Mouse (Mus musculus): Measurements from ENCODE around the gene Soat1.

Soat1 gene

GRCm38 (mm10) chr1:156463981-156464853 is 9.9 kb downstream of the Soat1 start:
- DNase-seq (ENCODE audit: low read depth): no peak

- DNase-seq (ENCODE audit: low read depth): no peak
These were observed 11.7 kb downstream of the Soat1 start for GRCm38 (mm10) chr1:156462273-156462991.

- no peak for DNase-seq (ENCODE audit: low read depth)
These were observed 13.1 kb downstream of the Soat1 start for GRCm38 (mm10) chr1:156461036-156461435.

- DNase-seq (ENCODE audit: low read depth): no peak
These were observed 13.9 kb downstream of the Soat1 start for GRCm38 (mm10) chr1:156460216-156460615.

GRCm38 (mm10) chr1:156459690-156460089 is 14.4 kb downstream of the Soat1 start:
- no peak for DNase-seq (ENCODE audit: low read depth)

- DNase-seq (ENCODE audit: low read depth): no peak
These were observed 15.6 kb downstream of the Soat1 start for GRCm38 (mm10) chr1:156458391-156459060.

GRCm38 (mm10) chr1:156455005-156455758 is 18.9 kb downstream of the Soat1 start:
- no peak for DNase-seq (ENCODE audit: low read depth)

GRCm38 (mm10) chr1:156454384-156454783 is 19.7 kb downstream of the Soat1 start:
- DNase-seq (ENCODE audit: low read depth): no peak

GRCm38 (mm10) chr1:156453876-156454275 is 20.3 kb downstream of the Soat1 start:
- DNase-seq (ENCODE audit: low read depth): no peak

- DNase-seq (ENCODE audit: low read depth): no peak
These were observed 23.7 kb downstream of the Soat1 start for GRCm38 (mm10) chr1:156450478-156450877.

GRCm38 (mm10) chr1:156449691-156450090 is 24.4 kb downstream of the Soat1 start:
- no peak for DNase-seq (ENCODE audit: low read depth)

- no peak for DNase-seq (ENCODE audit: low read depth)
These were observed 25.0 kb downstream of the Soat1 start for GRCm38 (mm10) chr1:156449089-156449488.

- no peak for DNase-seq (ENCODE audit: low read depth)
These were observed 29.1 kb downstream of the Soat1 start for GRCm38 (mm10) chr1:156445049-156445448.

GRCm38 (mm10) chr1:156442776-156443175 is 31.4 kb downstream of the Soat1 start:
- no peak for DNase-seq (ENCODE audit: low read depth)

- DNase-seq (ENCODE audit: low read depth): no peak
These were observed 31.9 kb downstream of the Soat1 start for GRCm38 (mm10) chr1:156442266-156442665.

GRCm38 (mm10) chr1:156437726-156438125 is 36.4 kb downstream of the Soat1 start:
- no peak for DNase-seq (ENCODE audit: low read depth)

GRCm38 (mm10) chr1:156437016-156437708 is 37.0 kb downstream of the Soat1 start:
- no peak for DNase-seq (ENCODE audit: low read depth)

GRCm38 (mm10) chr1:156433497-156433896 is 40.6 kb downstream of the Soat1 start:
- DNase-seq (ENCODE audit: low read depth): no peak

GRCm38 (mm10) chr1:156432498-156432897 is 41.6 kb downstream of the Soat1 start:
- DNase-seq (ENCODE audit: low read depth): no peak

- no peak for DNase-seq (ENCODE audit: low read depth)
These were observed 45.7 kb downstream of the Soat1 start for GRCm38 (mm10) chr1:156428434-156428833.

GRCm38 (mm10) chr1:156425746-156426145 is 48.4 kb downstream of the Soat1 start:
- no peak for DNase-seq (ENCODE audit: low read depth)

Data from c-Kit-positive CD71-negative TER-119-negative erythroid progenitor cells, embryonic 14.5 days (primary cell).